8 mouse cellular contexts compared by ENCODE assay signal in the genomic region with DNA sequence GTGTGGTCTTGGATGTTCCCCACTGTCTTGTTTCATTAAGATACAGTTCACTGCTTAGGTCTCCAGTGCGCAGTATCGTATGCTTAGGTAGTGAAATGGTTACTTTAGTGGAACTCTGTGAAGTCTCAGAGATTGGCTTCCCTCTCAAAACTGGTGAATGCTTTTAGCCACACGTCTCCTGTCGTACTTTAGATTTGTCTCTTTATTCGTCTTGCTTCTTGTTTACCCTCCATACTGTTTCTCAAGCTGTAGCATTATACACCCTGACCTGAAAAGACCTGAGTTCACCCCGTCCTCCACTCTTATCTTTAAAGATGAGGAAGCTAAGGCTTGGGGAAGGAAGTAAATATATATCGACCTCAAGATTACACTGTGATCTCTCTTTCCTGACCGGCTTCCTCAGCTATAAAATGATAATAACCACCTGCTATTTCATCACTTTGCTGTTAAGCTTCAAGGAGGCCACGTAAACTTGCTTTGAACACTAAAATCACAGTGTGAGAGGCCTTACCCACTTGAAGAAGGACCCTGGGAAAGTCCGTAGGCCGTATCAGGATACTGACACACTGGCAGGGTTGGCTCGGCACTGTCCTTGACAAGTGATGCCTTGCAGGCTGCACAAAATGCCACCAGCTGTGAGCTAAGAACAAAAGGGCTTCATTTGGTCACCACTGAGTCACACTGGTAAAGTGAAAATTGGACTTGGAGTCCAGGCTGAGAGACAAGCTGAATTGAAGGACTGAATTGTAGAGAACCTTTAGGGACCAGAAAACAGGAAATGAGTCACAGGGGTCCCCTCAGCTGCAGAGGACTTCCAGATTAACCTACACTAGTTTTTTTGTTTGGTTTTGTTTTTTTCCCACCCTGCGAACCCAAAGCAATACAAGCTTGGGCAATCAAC. TPM values are rescaled to one million over a fixed set of nuclear protein-coding genes. Genes with fewer than 3 reads are reported as not detected.
A peak's percentile ranks its signal among the peaks of the same experiment; 100 is the strongest.
DNase-seq lines count a peak whose midpoint lies in the region; TF ChIP-seq lines count a peak whose summit lies in the region.

No protein-coding gene starts in this region.

- TF ChIP-seq POLR2A in bone marrow macrophage, adult 2 months (IDR thresholded peaks at IDR 0.05; ENCODE audit: borderline replicate concordance, low read depth, low read length) = no peak

- peak overlapping the region; percentile 96 for H3K27ac ChIP-seq in layer of hippocampus, adult 2 months
- H3K27ac ChIP-seq in bone marrow macrophage, adult 2 months (ENCODE audit: insufficient read depth, low read depth, low read length) = peak overlapping the region; percentile 79
- H3K27ac ChIP-seq in hindbrain, embryonic 10.5 days = peak overlapping the region; percentile 92
- H3K27ac ChIP-seq in midbrain, embryonic 10.5 days (replicated peaks) = peak overlapping the region; percentile 90

- TF ChIP-seq CTCF in layer of hippocampus, adult 2 months (conservative IDR thresholded peaks at IDR 0.05) = no peak
- TF ChIP-seq CTCF in bone marrow macrophage, adult 2 months (IDR thresholded peaks at IDR 0.05; ENCODE audit: low read depth, low read length) = no peak

- peaks cover 24% of the 10 kb centered on the region for H3K4me1 ChIP-seq in bone marrow macrophage, adult 2 months (ENCODE audit: control insufficient read depth, insufficient read depth, low read length)
- H3K4me1 ChIP-seq in hindbrain, embryonic 10.5 days (replicated peaks) = peaks cover 40% of the 10 kb centered on the region
- peaks cover 38% of the 10 kb centered on the region for H3K4me1 ChIP-seq in midbrain, embryonic 10.5 days

- peaks cover 72% of the 10 kb centered on the region for H3K36me3 ChIP-seq in hindbrain, embryonic 10.5 days
- peaks cover 72% of the 10 kb centered on the region for H3K36me3 ChIP-seq in midbrain, embryonic 10.5 days

- H3K9me3 ChIP-seq in hindbrain, embryonic 10.5 days = no peaks in the 10 kb centered on the region
- H3K9me3 ChIP-seq in midbrain, embryonic 10.5 days (replicated peaks) = no peaks in the 10 kb centered on the region

- peak overlapping the region; percentile 99 for H3K4me3 ChIP-seq in layer of hippocampus, adult 2 months
- H3K4me3 ChIP-seq in bone marrow macrophage, adult 2 months (ENCODE audit: insufficient read depth, low read length) = peak overlapping the region; percentile 92
- peak overlapping the region; percentile 93 for H3K4me3 ChIP-seq in hindbrain, embryonic 10.5 days
- H3K4me3 ChIP-seq in midbrain, embryonic 10.5 days = peak overlapping the region; percentile 86

- 75% methylated on average over 13 of the region's 13 CpGs for WGBS in hindbrain, embryonic 10.5 days
- 80% methylated on average over 13 of the region's 13 CpGs for WGBS in midbrain, embryonic 10.5 days

- H3K27me3 ChIP-seq in hindbrain, embryonic 10.5 days (ENCODE audit: insufficient read depth, poor library complexity, severe bottlenecking) = no peaks in the 10 kb centered on the region
- H3K27me3 ChIP-seq in midbrain, embryonic 10.5 days (ENCODE audit: low read depth, poor library complexity, severe bottlenecking) = no peaks in the 10 kb centered on the region

- no peak for DNase-seq in layer of hippocampus, adult 2 months (ENCODE audit: low spot score in 2 of 2)
- DNase-seq in layer of hippocampus, adult 8-10 months (ENCODE audit: low spot score in 2 of 2) = no peak
- DNase-seq in hindbrain, embryonic 10.5 days (ENCODE audit: low spot score) = no peak
- no peak for DNase-seq in midbrain, embryonic 10.5 days (ENCODE audit: low spot score)
- DNase-seq in frontal cortex, postnatal 25 days (ENCODE audit: low spot score in 2 of 2) = no peak
- DNase-seq in testis, postnatal 10 days (ENCODE audit: low spot score) = no peak
- no peak for DNase-seq in ovary, postnatal 36 days (ENCODE audit: low spot score)

RNA-seq across cellular contexts. Expression of a gene that starts 0.7 kb away (rescaled TPM):
- total RNA-seq in layer of hippocampus, adult 2 months (2021) = 100 to 1,000 TPM in 1 of 2 experiments, 10 to 100 TPM in 1; 95.3 to 103 TPM
- 100 to 1,000 TPM in 2 of 4 experiments, 10 to 100 TPM in 2; 94.3 to 103 (median 98.5) TPM for total RNA-seq in layer of hippocampus, adult 8-10 months (2022)
- polyA plus RNA-seq in bone marrow macrophage, adult 2 months (2012; ENCODE audit: insufficient read depth, insufficient read length, missing spikeins) = 74.7 and 77.1 TPM in 2 replicates
- 213 and 223 TPM in 2 replicates for polyA plus RNA-seq in hindbrain, embryonic 10.5 days (2016; fragmentation: Nextera tagmentation; extraction: Ambion mirVana)
- 214 and 220 TPM in 2 replicates for polyA plus RNA-seq in midbrain, embryonic 10.5 days (2016; fragmentation: Nextera tagmentation; extraction: Ambion mirVana)

RNA-seq across cellular contexts. Expression of a gene that starts 9.6 kb away (rescaled TPM):
- 10 to 100 TPM; 22.6 to 23.8 TPM for total RNA-seq in layer of hippocampus, adult 2 months (2021)
- 10 to 100 TPM; 22.3 to 28.1 (median 26.3) TPM for total RNA-seq in layer of hippocampus, adult 8-10 months (2022)
- polyA plus RNA-seq in bone marrow macrophage, adult 2 months (2012; ENCODE audit: insufficient read depth, insufficient read length, missing spikeins) = 4.7 and 5.6 TPM in 2 replicates
- polyA plus RNA-seq in hindbrain, embryonic 10.5 days (2016; fragmentation: Nextera tagmentation; extraction: Ambion mirVana) = 48.5 and 49.7 TPM in 2 replicates
- polyA plus RNA-seq in midbrain, embryonic 10.5 days (2016; fragmentation: Nextera tagmentation; extraction: Ambion mirVana) = 47.2 and 47.6 TPM in 2 replicates

RNA-seq across cellular contexts. Expression of a gene that starts 13.9 kb away (rescaled TPM):
- 10 to 100 TPM; 80.6 to 86.0 TPM for total RNA-seq in layer of hippocampus, adult 2 months (2021)
- total RNA-seq in layer of hippocampus, adult 8-10 months (2022) = 10 to 100 TPM; 79.8 to 89.2 (median 83.7) TPM
- 31.0 and 31.5 TPM in 2 replicates for polyA plus RNA-seq in bone marrow macrophage, adult 2 months (2012; ENCODE audit: insufficient read depth, insufficient read length, missing spikeins)
- polyA plus RNA-seq in hindbrain, embryonic 10.5 days (2016; fragmentation: Nextera tagmentation; extraction: Ambion mirVana) = 60.7 and 61.2 TPM in 2 replicates
- polyA plus RNA-seq in midbrain, embryonic 10.5 days (2016; fragmentation: Nextera tagmentation; extraction: Ambion mirVana) = 66.3 and 69.6 TPM in 2 replicates

RNA-seq across cellular contexts. Expression of a gene that starts 26.9 kb away (rescaled TPM):
- total RNA-seq in layer of hippocampus, adult 2 months (2021) = 10 to 100 TPM; 35.2 to 36.1 TPM
- 10 to 100 TPM; 34.6 to 39.1 (median 37.6) TPM for total RNA-seq in layer of hippocampus, adult 8-10 months (2022)
- polyA plus RNA-seq in bone marrow macrophage, adult 2 months (2012; ENCODE audit: insufficient read depth, insufficient read length, missing spikeins) = 99.8 and 101 TPM in 2 replicates
- 60.3 and 61.4 TPM in 2 replicates for polyA plus RNA-seq in hindbrain, embryonic 10.5 days (2016; fragmentation: Nextera tagmentation; extraction: Ambion mirVana)
- polyA plus RNA-seq in midbrain, embryonic 10.5 days (2016; fragmentation: Nextera tagmentation; extraction: Ambion mirVana) = 64.5 and 70.1 TPM in 2 replicates

RNA-seq across cellular contexts. Expression of a gene that starts 48.4 kb away (rescaled TPM):
- total RNA-seq in layer of hippocampus, adult 2 months (2021) = 10 to 100 TPM; 27.3 to 28.5 TPM
- 10 to 100 TPM; 26.3 to 30.5 (median 28.8) TPM for total RNA-seq in layer of hippocampus, adult 8-10 months (2022)
- polyA plus RNA-seq in bone marrow macrophage, adult 2 months (2012; ENCODE audit: insufficient read depth, insufficient read length, missing spikeins) = 66.0 and 69.3 TPM in 2 replicates
- 31.0 and 33.0 TPM in 2 replicates for polyA plus RNA-seq in hindbrain, embryonic 10.5 days (2016; fragmentation: Nextera tagmentation; extraction: Ambion mirVana)
- polyA plus RNA-seq in midbrain, embryonic 10.5 days (2016; fragmentation: Nextera tagmentation; extraction: Ambion mirVana) = 34.7 and 36.1 TPM in 2 replicates
